Mouse (Mus musculus): ENCODE measurements around the gene Gm49322.
A peak's percentile ranks its signal among the peaks of the same experiment; 100 is the strongest.

DNA sequence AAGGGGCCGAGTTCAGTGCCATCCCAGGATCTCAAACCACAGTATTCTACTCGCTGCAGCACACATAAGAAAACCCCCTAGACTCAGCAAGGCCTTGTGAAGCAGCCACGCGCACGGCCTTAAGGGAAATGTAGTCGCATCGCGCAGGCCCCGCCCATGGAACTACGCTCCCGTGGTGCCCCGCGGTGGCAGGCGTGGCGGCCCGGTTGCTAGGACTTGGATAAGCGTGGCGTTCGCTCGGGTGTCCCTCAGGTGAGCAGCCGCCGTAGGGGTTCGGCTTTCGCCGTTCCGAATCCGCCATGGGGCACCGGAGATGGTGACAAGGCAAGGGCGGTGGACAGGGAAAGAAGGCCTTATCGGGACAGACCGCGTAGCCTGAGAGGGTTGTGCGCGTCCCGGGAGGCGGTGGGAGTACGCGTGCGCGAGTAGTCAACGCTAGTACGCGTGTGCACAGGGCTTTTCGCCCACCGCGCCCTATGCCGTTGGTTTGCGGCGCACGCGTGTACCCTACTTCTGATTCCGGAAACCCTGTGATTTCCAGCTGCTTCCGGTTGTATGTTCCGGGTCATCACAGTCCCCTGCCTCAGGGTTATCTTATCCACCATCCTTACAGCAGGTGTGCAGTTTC is 3.0 kb upstream of the Gm49322 start, which contains the start of the genes Scamp4 and Adat3:
- TF ChIP-seq POLR2A (IDR thresholded peaks at IDR 0.05; ENCODE audit: borderline replicate concordance, control insufficient read depth, low read depth, low read length) (peak; percentile 67; the same call in 1 of the 2 replicates), CTCF (IDR thresholded peaks at IDR 0.05; ENCODE audit: control insufficient read depth, insufficient read depth, low read length) (peak; percentile 7; the same call in 1 of the 2 replicates)

Measured in bone marrow, adult 2 months (tissue).